Mouse (Mus musculus) small intestine, adult 10 weeks (tissue): ENCODE measurements around the gene Palld. TPM values are rescaled to one million over a fixed set of nuclear protein-coding genes. Genes with fewer than 3 reads are reported as not detected.

Experiments used
- polyA plus RNA-seq: library from polyadenylated mRNA; stranded (reverse); fragments of 350-450 nt; fragmentation: Illumina TruSeq; extraction: RNeasy Lipid Tissue Mini Kit (QIAGEN cat#74804); gene quantifications from one replicate; pipeline ENCODE4 v1.2.3, GENCODE M21; 2014; ENCODE audit warnings: low replicate concordance

Palld gene
- 59.4 TPM for polyA plus RNA-seq

GRCm38 (mm10) chr8:61902521-61902920, at the start of gene Palld:
TSS of gene Palld (minus strand) at chr8:61902690.

GRCm38 (mm10) chr8:61927777-61928494, 25.4 kb upstream of the Palld start, which contains the start of gene Ddx60:
TSS of gene Ddx60 (plus strand) at chr8:61928087.

GRCm38 (mm10) chr8:61487597-61488156, 414.8 kb downstream of the Palld start, which contains the start of gene Cbr4:
TSS of gene Cbr4 (plus strand) at chr8:61487734.

Other genes with a start within 250 kb of the Palld start
- gene Ddx60, start 25.4 kb upstream of the Palld start, polyA plus RNA-seq = 63.0 TPM
- gene Anxa10, start 220.5 kb upstream of the Palld start, polyA plus RNA-seq = not detected